Mouse (Mus musculus) cerebellum, adult 2 months (tissue): ENCODE measurements around the gene Vmn1r1.

ENCODE experiments used
- CTCF ChIP-seq: fragments of 200-500 bp; IDR thresholded peaks from 2 replicates; pipeline ENCODE4 v1.5.1; 2011; ENCODE audit warnings: low read depth, mild to moderate bottlenecking, control low read depth, low read length, moderate library complexity, borderline replicate concordance; ENCODE audit not compliant: insufficient read depth
- POLR2A ChIP-seq: fragments of 200-500 bp; IDR thresholded peaks from 2 replicates; pipeline ENCODE4 v1.6.1; 2011; ENCODE audit warnings: low read length, control low read depth, borderline replicate concordance; ENCODE audit not compliant: insufficient read depth

DNA sequence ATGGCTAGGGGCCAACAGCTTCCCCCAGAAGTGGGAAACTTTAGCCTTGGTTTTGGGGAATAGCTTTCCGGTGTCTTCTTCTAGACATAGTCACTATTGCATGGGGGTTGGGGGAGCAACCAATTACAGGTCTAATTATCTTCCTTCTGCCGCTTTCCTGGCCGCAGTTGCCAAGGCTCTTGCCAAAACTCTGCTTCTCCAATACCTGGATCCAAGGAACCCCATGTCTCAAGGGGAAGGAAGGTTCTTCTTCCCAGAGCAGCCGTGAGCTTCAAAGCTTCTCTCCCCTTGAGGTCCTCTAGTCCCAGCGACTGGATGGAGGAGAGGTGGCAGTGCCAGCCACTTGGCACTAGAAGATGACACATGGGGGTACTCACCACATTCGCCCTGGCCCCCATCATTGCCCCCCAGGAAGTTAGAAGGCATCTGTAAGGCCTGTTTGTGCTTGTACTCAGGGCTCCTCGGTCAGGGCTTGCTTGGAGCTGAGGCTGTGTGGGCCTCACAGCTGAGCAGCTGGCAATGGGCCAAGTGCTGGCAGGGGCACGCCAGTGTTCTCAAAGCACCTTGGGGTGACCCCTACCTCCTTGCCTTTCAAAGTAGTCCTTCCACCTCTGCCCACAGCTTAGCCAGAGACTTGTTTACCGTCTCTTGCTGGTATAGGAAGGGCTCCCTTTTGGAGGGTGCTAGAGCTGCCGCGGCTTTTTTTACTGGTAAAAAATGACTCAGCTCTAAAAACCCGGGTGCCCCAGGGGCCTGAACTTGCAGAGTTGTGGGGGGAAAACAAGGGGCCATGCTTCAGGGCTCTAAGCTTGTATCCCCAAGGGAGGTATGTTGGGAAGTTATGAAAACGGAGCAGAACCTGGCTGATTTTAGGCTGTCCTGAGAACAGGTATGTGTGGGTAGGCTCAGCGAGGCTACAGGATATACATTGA lies 52.6 kb downstream of the Vmn1r1 start:
- TF ChIP-seq POLR2A (no peak), CTCF (no peak)
